Mouse (Mus musculus) kidney, postnatal 0 days (tissue): ENCODE results near the gene Phykpl. TPM values are rescaled to one million over a fixed set of nuclear protein-coding genes. Genes with fewer than 3 reads are reported as not detected.

Source experiments
- ATAC-seq: fragments of 200-750 bp; cut with Nextera tagmentation; replicated peaks from 2 replicates; pipeline ENCODE4 v1.8.0; 2017; ENCODE audit warnings: low read depth, moderate number of reproducible peaks, moderate TSS enrichment, moderate library complexity; ENCODE audit not compliant: low FRiP score
- DNase-seq: peaks from one replicate; pipeline ENCODE4 v3.0.0-alpha.2; 2016; ENCODE audit warnings: low spot score
- H3K27ac ChIP-seq: fragments of 300-500 bp; sonication (generic); 2 replicates; pipeline ENCODE4 v1.5.1; 2014; ENCODE audit warnings: mild to moderate bottlenecking
- H3K27me3 ChIP-seq: fragments of 300-500 bp; sonication (generic); 2 replicates; pipeline ENCODE4 v1.6.1; 2014; ENCODE audit warnings: low read length, mixed read lengths; ENCODE audit not compliant: insufficient read depth
- H3K36me3 ChIP-seq: fragments of 300-500 bp; sonication (generic); 2 replicates; pipeline ENCODE4 v1.6.1; 2014; ENCODE audit warnings: low read length, mixed read lengths; ENCODE audit not compliant: insufficient read depth
- H3K4me1 ChIP-seq: fragments of 300-500 bp; sonication (generic); replicated peaks from 2 replicates; pipeline ENCODE4 v1.6.1; 2014; ENCODE audit warnings: antibody characterized with exemption, low read length, mixed read lengths; ENCODE audit not compliant: insufficient read depth
- H3K4me2 ChIP-seq: fragments of 300-500 bp; sonication (generic); 2 replicates; pipeline ENCODE4 v1.6.1; 2014; ENCODE audit warnings: mild to moderate bottlenecking, low read length, moderate library complexity, mixed read lengths
- H3K4me3 ChIP-seq: fragments of 300-500 bp; sonication (generic); replicated peaks from 2 replicates; pipeline ENCODE4 v1.5.1; 2014; ENCODE audit warnings: low read depth, low read length
- H3K9ac ChIP-seq: fragments of 300-500 bp; sonication (generic); 2 replicates; pipeline ENCODE4 v1.6.1; 2014; ENCODE audit warnings: low read depth, low read length
- H3K9me3 ChIP-seq: fragments of 300-500 bp; sonication (generic); replicated peaks from 2 replicates; pipeline ENCODE4 v1.6.1; 2016; ENCODE audit warnings: low read length, inconsistent platforms, mixed read lengths
- CTCF ChIP-seq: IDR thresholded peaks from 2 replicates; pipeline ENCODE4 v1.5.1; 2016; ENCODE audit warnings: antibody characterized with exemption, low read depth, mild to moderate bottlenecking, moderate library complexity
- WGBS: fragments of 180-500 bp; shearing (Covaris S2); extraction: QIAGEN DNeasy Blood & Tissue Kit; methylation state at CpG from one replicate; pipeline ENCODE4 v1.1.7; 2014; 5-methylcytosine and 5-hydroxymethylcytosine counted together
- polyA plus RNA-seq: library from polyadenylated mRNA; unstranded; fragments of >200 nt; fragmentation: Nextera tagmentation; extraction: Ambion mirVana; gene quantifications from 2 replicates; pipeline ENCODE4 v1.2.1, GENCODE M21; 2015

Gene Phykpl
- polyA plus RNA-seq, 1 experiment from 2014 or later: 24.6 TPM

DNA sequence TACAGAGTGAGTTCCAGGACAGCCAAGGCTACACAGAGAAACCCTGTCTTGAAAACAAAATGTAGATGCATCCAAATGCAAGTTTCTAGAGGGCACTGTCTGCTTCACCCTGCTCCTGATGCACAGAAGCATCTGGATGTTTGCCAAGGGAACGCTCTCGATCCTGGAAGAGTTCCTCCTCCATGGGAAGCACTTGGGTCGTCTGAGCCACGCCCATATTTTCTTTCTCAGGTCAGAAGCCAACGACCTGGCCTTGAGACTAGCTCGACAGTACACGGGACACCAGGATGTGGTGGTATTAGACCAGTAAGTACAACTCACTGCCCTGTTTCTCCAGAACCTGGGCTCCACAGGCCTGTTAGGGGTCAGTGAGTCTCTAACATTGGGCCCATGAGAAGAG, 6.6 kb downstream of the Phykpl start:
- no peak overlapping the region for H3K27ac ChIP-seq
- ATAC-seq: no peak
- no peaks in the 10 kb centered on the region for H3K4me1 ChIP-seq
- TF ChIP-seq CTCF: no peak
- peaks cover 70% of the 10 kb centered on the region for H3K36me3 ChIP-seq
- DNase-seq: no peak
- no peak overlapping the region for H3K4me2 ChIP-seq
- 36% methylated on average over 7 of the region's 7 CpGs for WGBS
- H3K9me3 ChIP-seq: no peaks in the 10 kb centered on the region
- no peak overlapping the region for H3K4me3 ChIP-seq
- no peak overlapping the region for H3K9ac ChIP-seq
- H3K27me3 ChIP-seq: no peaks in the 10 kb centered on the region

- Histone ChIP-seq H3K4me1 (no peaks in the 10 kb centered on the region), H3K9me3 (no peaks in the 10 kb centered on the region), H3K36me3 (peaks cover 77% of the 10 kb centered on the region), H3K27me3 (no peaks in the 10 kb centered on the region), H3K4me3 (no peak overlapping the region), H3K27ac (no peak overlapping the region), H3K9ac (no peak overlapping the region), H3K4me2 (no peak overlapping the region)
- DNase-seq (no peak), ATAC-seq (no peak)
- WGBS: 88% methylated on average over 7 of the region's 7 CpGs
- no peak for TF ChIP-seq CTCF
Observed at GRCm38 (mm10) chr11:51591915-51592314, 7.4 kb downstream of the Phykpl start.

DNA sequence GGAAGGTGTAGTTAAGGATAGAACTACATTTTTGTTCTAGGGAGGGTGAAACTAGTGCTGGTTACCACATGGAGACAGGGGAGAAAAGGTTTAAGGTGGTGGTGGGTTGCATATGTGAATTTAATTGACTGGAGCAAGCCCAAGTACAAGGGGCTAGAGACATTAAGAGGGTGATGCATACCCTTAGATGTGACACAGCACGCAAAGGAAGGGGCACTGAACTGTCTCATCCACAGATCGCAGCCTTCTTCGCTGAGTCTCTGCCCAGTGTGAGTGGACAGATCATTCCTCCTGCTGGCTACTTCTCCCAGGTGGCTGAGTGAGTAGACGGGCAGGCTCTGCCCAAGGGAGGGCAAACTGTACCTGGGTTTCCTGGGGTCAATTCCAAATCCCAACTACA, 8.8 kb downstream of the Phykpl start:
- Histone ChIP-seq H3K36me3 (peaks cover 75% of the 10 kb centered on the region), H3K9ac (no peak overlapping the region), H3K4me2 (no peak overlapping the region), H3K4me3 (no peak overlapping the region), H3K27me3 (no peaks in the 10 kb centered on the region), H3K27ac (no peak overlapping the region), H3K9me3 (no peaks in the 10 kb centered on the region), H3K4me1 (no peaks in the 10 kb centered on the region)
- no peak for ATAC-seq
- no peak for TF ChIP-seq CTCF
- 87% methylated on average over 4 of the region's 4 CpGs for WGBS
- no peak for DNase-seq

DNA sequence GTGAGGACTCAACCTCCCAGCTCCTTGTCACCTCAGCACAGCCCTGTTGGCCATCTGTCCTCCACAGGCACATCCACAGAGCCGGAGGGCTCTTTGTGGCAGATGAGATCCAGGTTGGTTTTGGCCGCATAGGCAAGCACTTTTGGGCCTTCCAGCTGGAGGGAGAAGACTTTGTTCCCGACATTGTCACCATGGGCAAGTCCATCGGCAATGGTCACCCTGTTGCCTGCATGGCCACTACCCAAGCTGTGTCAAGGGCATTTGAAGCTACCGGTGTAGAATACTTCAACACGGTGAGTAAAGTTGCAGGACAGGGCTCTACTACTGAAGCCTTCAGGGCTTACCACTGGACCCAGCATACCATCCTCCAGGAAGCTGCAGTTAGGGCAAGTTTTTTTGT, 9.3 kb downstream of the Phykpl start:
- 90% methylated on average over 6 of the region's 6 CpGs for WGBS
- Histone ChIP-seq H3K4me3 (no peak overlapping the region), H3K4me2 (no peak overlapping the region), H3K4me1 (no peaks in the 10 kb centered on the region), H3K27me3 (no peaks in the 10 kb centered on the region), H3K9me3 (no peaks in the 10 kb centered on the region), H3K27ac (no peak overlapping the region), H3K9ac (no peak overlapping the region), H3K36me3 (peaks cover 78% of the 10 kb centered on the region)
- DNase-seq (no peak), ATAC-seq (no peak)
- no peak for TF ChIP-seq CTCF

GRCm38 (mm10) chr11:51594715-51595350, 10.3 kb downstream of the Phykpl start:
- Histone ChIP-seq H3K9me3 (no peaks in the 10 kb centered on the region), H3K4me1 (no peaks in the 10 kb centered on the region), H3K27ac (no peak overlapping the region), H3K4me3 (no peak overlapping the region), H3K4me2 (no peak overlapping the region), H3K9ac (no peak overlapping the region), H3K36me3 (peaks cover 81% of the 10 kb centered on the region), H3K27me3 (no peaks in the 10 kb centered on the region)
- DNase-seq: no peak
- ATAC-seq: no peak
- TF ChIP-seq CTCF: no peak
- 61% methylated on average over 3 of the region's 3 CpGs for WGBS

DNA sequence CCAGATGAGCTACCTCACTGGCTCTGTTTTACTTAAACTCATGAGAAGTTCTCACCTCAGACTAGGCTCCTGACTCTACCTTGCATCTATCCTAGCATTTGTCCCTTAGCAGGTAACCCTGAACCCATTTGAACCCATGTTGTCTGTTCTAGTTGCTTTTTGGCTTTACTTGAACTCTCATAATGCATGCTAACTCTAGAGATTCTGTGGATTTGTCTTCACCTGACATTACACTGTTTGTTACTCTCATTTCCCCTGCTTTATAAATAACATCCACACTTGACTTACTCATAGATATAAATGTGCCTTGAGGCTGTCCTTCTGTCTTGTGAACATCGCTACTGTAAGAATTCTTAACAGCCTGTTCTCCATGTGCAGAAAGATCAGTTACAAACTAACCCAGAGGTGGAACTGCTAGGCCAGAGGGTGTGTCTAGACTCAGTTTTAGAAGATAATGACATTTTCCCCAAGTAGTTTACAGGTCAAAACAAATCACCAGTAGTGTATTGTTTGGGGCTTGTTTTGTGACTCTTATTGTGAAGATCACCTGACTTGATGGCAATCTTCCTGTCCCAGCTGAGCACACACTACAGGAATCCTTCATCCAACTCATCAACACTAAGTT, 11.0 kb downstream of the Phykpl start:
- WGBS: 95% methylated on average over 1 of the region's 1 CpGs
- Histone ChIP-seq H3K27me3 (no peaks in the 10 kb centered on the region), H3K4me2 (no peak overlapping the region), H3K9me3 (no peaks in the 10 kb centered on the region), H3K36me3 (peaks cover 86% of the 10 kb centered on the region), H3K9ac (no peak overlapping the region), H3K27ac (no peak overlapping the region), H3K4me1 (no peaks in the 10 kb centered on the region), H3K4me3 (no peak overlapping the region)
- DNase-seq (no peak), ATAC-seq (no peak)
- no peak for TF ChIP-seq CTCF
